Mouse (Mus musculus): ENCODE data around the gene BC048671. TPM values are rescaled to one million over a fixed set of nuclear protein-coding genes. Genes with fewer than 3 reads are reported as not detected.

BC048671 gene
- polyA plus RNA-seq (2014; fragmentation: Nextera tagmentation; extraction: Ambion mirVana): not detected in 2 replicates

- no peaks in the 10 kb centered on the region for H3K4me1 ChIP-seq (ENCODE audit: control insufficient read depth, insufficient read depth, low read length)
- H3K27me3 ChIP-seq (ENCODE audit: control insufficient read depth, insufficient read depth, low read length): no peaks in the 10 kb centered on the region
- H3K9me3 ChIP-seq (ENCODE audit: control insufficient read depth, low read length): no peaks in the 10 kb centered on the region
- WGBS: 91% methylated on average over 1 of the region's 1 CpGs
- no peaks in the 10 kb centered on the region for H3K36me3 ChIP-seq (ENCODE audit: control insufficient read depth, insufficient read depth, low read length)
- no peak within 1 kb of the TSS for H3K9ac ChIP-seq (ENCODE audit: low read depth, low read length)
- no peak within 1 kb of the TSS for H3K4me2 ChIP-seq (replicated peaks; ENCODE audit: low read depth, low read length)
- H3K4me3 ChIP-seq (ENCODE audit: low read length): no peak within 1 kb of the TSS
- ATAC-seq (ENCODE audit: low FRiP score, low TSS enrichment): no peak
- no peak within 1 kb of the TSS for H3K27ac ChIP-seq (ENCODE audit: low read depth, low read length)
Observed at GRCm38 (mm10) chr6:90300919-90301318, at the start of gene BC048671. TSS of gene BC048671 (plus strand) at chr6:90301219.

- 59% methylated on average over 12 of the region's 12 CpGs for WGBS
- ATAC-seq (ENCODE audit: low FRiP score, low TSS enrichment): no peak
- Histone ChIP-seq H3K27ac (ENCODE audit: low read depth, low read length) (no peak overlapping the region), H3K9ac (ENCODE audit: low read depth, low read length) (no peak overlapping the region), H3K4me1 (ENCODE audit: control insufficient read depth, insufficient read depth, low read length) (no peaks in the 10 kb centered on the region), H3K36me3 (ENCODE audit: control insufficient read depth, insufficient read depth, low read length) (no peaks in the 10 kb centered on the region), H3K27me3 (ENCODE audit: control insufficient read depth, insufficient read depth, low read length) (no peaks in the 10 kb centered on the region), H3K9me3 (ENCODE audit: control insufficient read depth, low read length) (no peaks in the 10 kb centered on the region; the same call in 1 of the 2 replicates), H3K4me2 (replicated peaks; ENCODE audit: low read depth, low read length) (no peak overlapping the region), H3K4me3 (ENCODE audit: low read length) (no peak overlapping the region)
Observed at GRCm38 (mm10) chr6:90288265-90288664, 12.8 kb upstream of the BC048671 start.

GRCm38 (mm10) chr6:90306315-90306975 is 5.4 kb downstream of the BC048671 start:
- H3K9me3 ChIP-seq (ENCODE audit: control insufficient read depth, low read length): peaks cover 7% of the 10 kb centered on the region
- no peak overlapping the region for H3K4me2 ChIP-seq (replicated peaks; ENCODE audit: low read depth, low read length)
- no peak overlapping the region for H3K4me3 ChIP-seq (ENCODE audit: low read length)
- ATAC-seq (ENCODE audit: low FRiP score, low TSS enrichment): no peak
- WGBS: 81% methylated on average over 6 of the region's 6 CpGs
- no peak overlapping the region for H3K9ac ChIP-seq (ENCODE audit: low read depth, low read length)
- no peak overlapping the region for H3K27ac ChIP-seq (ENCODE audit: low read depth, low read length)
- H3K36me3 ChIP-seq (ENCODE audit: control insufficient read depth, insufficient read depth, low read length): no peaks in the 10 kb centered on the region
- no peaks in the 10 kb centered on the region for H3K4me1 ChIP-seq (ENCODE audit: control insufficient read depth, insufficient read depth, low read length)
- H3K27me3 ChIP-seq (ENCODE audit: control insufficient read depth, insufficient read depth, low read length): no peaks in the 10 kb centered on the region

DNA sequence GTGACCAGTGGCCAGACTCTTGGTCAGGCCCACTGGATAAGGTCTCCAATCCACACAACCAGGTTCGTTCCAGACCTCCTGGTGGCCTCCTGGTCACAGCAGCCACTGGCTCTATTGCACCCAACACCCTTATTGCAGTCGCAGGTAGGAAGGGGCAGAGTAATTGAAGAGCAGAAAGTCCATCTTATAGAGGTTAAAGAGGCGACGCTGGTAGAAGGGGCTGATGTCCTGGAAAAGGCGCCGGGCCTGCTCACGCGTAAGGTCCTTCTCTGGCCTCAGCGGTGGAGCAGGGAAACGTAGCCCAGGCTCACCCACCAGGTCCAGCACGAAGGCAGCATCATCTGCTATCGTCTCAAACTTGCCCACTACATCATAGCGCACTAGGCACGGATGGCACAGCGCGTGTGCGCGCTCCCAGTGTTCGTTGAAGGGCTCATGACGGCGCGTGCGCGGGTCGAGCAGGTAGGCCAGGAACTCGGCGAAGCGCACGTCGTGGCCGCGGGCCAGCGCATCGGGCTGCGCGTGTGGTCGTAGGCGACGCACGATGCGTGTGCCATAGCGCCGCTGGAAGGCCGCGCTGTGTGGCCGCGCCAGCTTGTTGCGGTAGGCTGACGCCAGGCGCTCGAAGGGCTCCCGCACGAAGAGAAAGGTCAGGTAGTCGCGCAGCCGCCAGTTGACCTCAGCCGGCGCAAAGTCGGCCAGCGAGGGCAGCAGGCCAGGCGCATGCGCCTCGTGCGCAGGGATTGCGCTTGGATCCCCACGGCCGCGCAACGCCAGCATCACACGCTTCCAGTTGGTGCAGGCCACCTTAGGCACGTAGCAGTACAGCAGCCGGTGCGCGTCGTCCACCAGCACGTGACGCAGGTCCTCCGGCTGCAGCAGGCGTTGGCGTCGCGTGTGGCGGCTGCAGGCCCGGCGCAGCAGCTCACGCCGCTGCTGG is 8.1 kb downstream of the BC048671 start:
- no peaks in the 10 kb centered on the region for H3K36me3 ChIP-seq (ENCODE audit: control insufficient read depth, insufficient read depth, low read length)
- no peak overlapping the region for H3K27ac ChIP-seq (ENCODE audit: low read depth, low read length)
- 87% methylated on average over 87 of the region's 87 CpGs for WGBS
- peaks cover 7% of the 10 kb centered on the region for H3K9me3 ChIP-seq (ENCODE audit: control insufficient read depth, low read length)
- no peak overlapping the region for H3K4me2 ChIP-seq (replicated peaks; ENCODE audit: low read depth, low read length)
- no peaks in the 10 kb centered on the region for H3K27me3 ChIP-seq (ENCODE audit: control insufficient read depth, insufficient read depth, low read length)
- no peak overlapping the region for H3K9ac ChIP-seq (ENCODE audit: low read depth, low read length)
- no peak overlapping the region for H3K4me3 ChIP-seq (ENCODE audit: low read length)
- H3K4me1 ChIP-seq (ENCODE audit: control insufficient read depth, insufficient read depth, low read length): no peaks in the 10 kb centered on the region
- no peak for ATAC-seq (ENCODE audit: low FRiP score, low TSS enrichment)

GRCm38 (mm10) chr6:90315961-90316360 is 14.9 kb downstream of the BC048671 start:
- Histone ChIP-seq H3K4me1 (ENCODE audit: control insufficient read depth, insufficient read depth, low read length) (peaks cover 4% of the 10 kb centered on the region; the same call in 1 of the 2 replicates), H3K4me2 (replicated peaks; ENCODE audit: low read depth, low read length) (no peak overlapping the region), H3K9me3 (ENCODE audit: control insufficient read depth, low read length) (no peaks in the 10 kb centered on the region), H3K4me3 (ENCODE audit: low read length) (no peak overlapping the region), H3K27ac (ENCODE audit: low read depth, low read length) (no peak overlapping the region), H3K9ac (ENCODE audit: low read depth, low read length) (no peak overlapping the region), H3K27me3 (ENCODE audit: control insufficient read depth, insufficient read depth, low read length) (no peaks in the 10 kb centered on the region), H3K36me3 (ENCODE audit: control insufficient read depth, insufficient read depth, low read length) (no peaks in the 10 kb centered on the region)
- ATAC-seq (ENCODE audit: low FRiP score, low TSS enrichment): no peak
- 86% methylated on average over 5 of the region's 5 CpGs for WGBS

GRCm38 (mm10) chr6:90317510-90318258 is 16.7 kb downstream of the BC048671 start:
- WGBS: 88% methylated on average over 2 of the region's 2 CpGs
- Histone ChIP-seq H3K4me1 (ENCODE audit: control insufficient read depth, insufficient read depth, low read length) (peaks cover 4% of the 10 kb centered on the region; the same call in 1 of the 2 replicates), H3K4me3 (ENCODE audit: low read length) (no peak overlapping the region), H3K4me2 (replicated peaks; ENCODE audit: low read depth, low read length) (no peak overlapping the region), H3K9me3 (ENCODE audit: control insufficient read depth, low read length) (no peaks in the 10 kb centered on the region), H3K27me3 (ENCODE audit: control insufficient read depth, insufficient read depth, low read length) (no peaks in the 10 kb centered on the region), H3K27ac (ENCODE audit: low read depth, low read length) (no peak overlapping the region), H3K9ac (ENCODE audit: low read depth, low read length) (no peak overlapping the region), H3K36me3 (ENCODE audit: control insufficient read depth, insufficient read depth, low read length) (no peaks in the 10 kb centered on the region)
- ATAC-seq (ENCODE audit: low FRiP score, low TSS enrichment): no peak

GRCm38 (mm10) chr6:90319019-90319418 is 18.0 kb downstream of the BC048671 start:
- 0 out of 2 replicates have a peak, but pooled peaks have one; percentile 14 for ATAC-seq (ENCODE audit: low FRiP score, low TSS enrichment)
- no peaks in the 10 kb centered on the region for H3K36me3 ChIP-seq (ENCODE audit: control insufficient read depth, insufficient read depth, low read length)
- H3K9me3 ChIP-seq (ENCODE audit: control insufficient read depth, low read length): no peaks in the 10 kb centered on the region
- H3K4me1 ChIP-seq (ENCODE audit: control insufficient read depth, insufficient read depth, low read length): peaks cover 4% of the 10 kb centered on the region; the same call in 1 of the 2 replicates
- no peak overlapping the region for H3K4me3 ChIP-seq (ENCODE audit: low read length)
- H3K4me2 ChIP-seq (replicated peaks; ENCODE audit: low read depth, low read length): no peak overlapping the region
- 0 out of 2 replicates have a peak, but pooled peaks cover 2% of the 10 kb centered on the region for H3K27me3 ChIP-seq (ENCODE audit: control insufficient read depth, insufficient read depth, low read length)
- WGBS: 89% methylated on average over 2 of the region's 2 CpGs
- no peak overlapping the region for H3K9ac ChIP-seq (ENCODE audit: low read depth, low read length)
- no peak overlapping the region for H3K27ac ChIP-seq (ENCODE audit: low read depth, low read length)

GRCm38 (mm10) chr6:90319475-90320191 is 18.6 kb downstream of the BC048671 start:
- WGBS: 62% methylated on average over 7 of the region's 7 CpGs
- H3K9ac ChIP-seq (ENCODE audit: low read depth, low read length): no peak overlapping the region
- H3K27ac ChIP-seq (ENCODE audit: low read depth, low read length): no peak overlapping the region; the same call in 1 of the 2 replicates

More at GRCm38 (mm10) chr6:90319475-90320191, 18.6 kb downstream of the BC048671 start:
- Histone ChIP-seq H3K27me3 (ENCODE audit: control insufficient read depth, insufficient read depth, low read length) (0 out of 2 replicates have a peak, but pooled peaks cover 2% of the 10 kb centered on the region), H3K4me2 (replicated peaks; ENCODE audit: low read depth, low read length) (no peak overlapping the region), H3K4me3 (ENCODE audit: low read length) (no peak overlapping the region), H3K4me1 (ENCODE audit: control insufficient read depth, insufficient read depth, low read length) (peaks cover 4% of the 10 kb centered on the region; the same call in 1 of the 2 replicates), H3K9me3 (ENCODE audit: control insufficient read depth, low read length) (no peaks in the 10 kb centered on the region), H3K36me3 (ENCODE audit: control insufficient read depth, insufficient read depth, low read length) (no peaks in the 10 kb centered on the region)
- no peak for ATAC-seq (ENCODE audit: low FRiP score, low TSS enrichment)

Data from kidney, embryonic 14.5 days (tissue).